Mouse (Mus musculus) frontal cortex, adult 2 months (tissue): ENCODE results near the gene Gm16503. TPM values are rescaled to one million over a fixed set of nuclear protein-coding genes. Genes with fewer than 3 reads are reported as not detected.
"Not testable (repeated sequence)": the region's sequence is repeated elsewhere in the genome, so short reads cannot be mapped to it uniquely, and the experiment has no call there.

Source experiments
- DNase-seq, 2 experiments: peaks; one replicate each; pipeline ENCODE4 v3.0.0; 2022; ENCODE audit warnings: low spot score in 1 of 2; ENCODE audit errors: extremely low spot score in 1 of 2
- polyA plus RNA-seq: library from polyadenylated mRNA; depleted of rRNA; stranded (reverse); fragments of >200 nt; gene quantifications from 2 replicates; pipeline ENCODE4 v1.2.3, GENCODE M21; 2012; rRNA removed

Gene Gm16503
- 0.88 and 0.96 TPM in 2 replicates for polyA plus RNA-seq

GRCm38 (mm10) chr4:147539918-147540317 is at the start of gene Gm16503:
Gm16503 (plus strand) TSS chr4:147540218.
- DNase-seq: not testable (repeated sequence)

GRCm38 (mm10) chr4:147492117-147492516 is 47.9 kb upstream of the Gm16503 start, which contains the start of gene Zfp982:
Zfp982 (plus strand) TSS chr4:147492417.
- DNase-seq: not testable (repeated sequence)

- not testable (repeated sequence) for DNase-seq
Observed at GRCm38 (mm10) chr4:147498772-147499613, 41.0 kb upstream of the Gm16503 start.

- no peak for DNase-seq
Observed at GRCm38 (mm10) chr4:147509174-147509573, 30.8 kb upstream of the Gm16503 start.

GRCm38 (mm10) chr4:147518981-147519380 is 21.0 kb upstream of the Gm16503 start:
- no peak for DNase-seq

GRCm38 (mm10) chr4:147520100-147520499 is 19.9 kb upstream of the Gm16503 start:
- DNase-seq: no peak

GRCm38 (mm10) chr4:147525125-147525524 is 14.9 kb upstream of the Gm16503 start:
- no peak for DNase-seq

GRCm38 (mm10) chr4:147530366-147530765 is 9.7 kb upstream of the Gm16503 start:
- DNase-seq: no peak

GRCm38 (mm10) chr4:147535916-147536315 is 4.1 kb upstream of the Gm16503 start:
- DNase-seq: not testable (repeated sequence)

GRCm38 (mm10) chr4:147537702-147538101 is 2.3 kb upstream of the Gm16503 start:
- no peak for DNase-seq

- DNase-seq: no peak
Observed at GRCm38 (mm10) chr4:147541105-147541504, 1.1 kb downstream of the Gm16503 start.

GRCm38 (mm10) chr4:147553071-147553470 is 13.1 kb downstream of the Gm16503 start, which contains the start of gene Zfp985:
Zfp985 (plus strand) TSS chr4:147553277.
- DNase-seq: not testable (repeated sequence)

GRCm38 (mm10) chr4:147554361-147554760 is 14.3 kb downstream of the Gm16503 start:
- not testable (repeated sequence) for DNase-seq

- DNase-seq: not testable (repeated sequence)
Observed at GRCm38 (mm10) chr4:147556921-147557320, 16.9 kb downstream of the Gm16503 start.

- DNase-seq: not testable (repeated sequence)
Observed at GRCm38 (mm10) chr4:147558011-147558410, 18.0 kb downstream of the Gm16503 start.

GRCm38 (mm10) chr4:147559096-147559495 is 19.1 kb downstream of the Gm16503 start:
- not testable (repeated sequence) for DNase-seq

GRCm38 (mm10) chr4:147565426-147566220 is 25.6 kb downstream of the Gm16503 start:
- DNase-seq: no peak

- DNase-seq: not testable (repeated sequence)
Observed at GRCm38 (mm10) chr4:147571156-147571555, 31.1 kb downstream of the Gm16503 start.

GRCm38 (mm10) chr4:147579371-147579770 is 39.4 kb downstream of the Gm16503 start:
- not testable (repeated sequence) for DNase-seq

- no peak for DNase-seq
Observed at GRCm38 (mm10) chr4:147586511-147587473, 46.8 kb downstream of the Gm16503 start.
